Mouse (Mus musculus): ENCODE data around the gene Kif26a. TPM values are rescaled to one million over a fixed set of nuclear protein-coding genes. Genes with fewer than 3 reads are reported as not detected.
A peak's percentile ranks its signal among the peaks of the same experiment; 100 is the strongest.

Kif26a gene
- polyA plus RNA-seq, 1 experiment from 2014 or later: 0.22 TPM

GRCm38 (mm10) chr12:112221754-112222439 is 75.9 kb downstream of the Kif26a start:
- Histone ChIP-seq H3K9me3 (replicated peaks) (no peaks in the 10 kb centered on the region), H3K9ac (no peak overlapping the region), H3K27ac (replicated peaks) (no peak overlapping the region), H3K4me1 (replicated peaks) (no peaks in the 10 kb centered on the region), H3K4me2 (no peak overlapping the region), H3K4me3 (replicated peaks) (no peak overlapping the region), H3K36me3 (replicated peaks) (no peaks in the 10 kb centered on the region), H3K27me3 (no peaks in the 10 kb centered on the region)
- WGBS (ENCODE audit: insufficient replicate concordance): 45% methylated on average over 19 of the region's 19 CpGs
- no peak for ATAC-seq (ENCODE audit: insufficient read depth)

GRCm38 (mm10) chr12:112223721-112224337 is 77.8 kb downstream of the Kif26a start:
- Histone ChIP-seq H3K4me2 (no peak overlapping the region), H3K4me3 (replicated peaks) (no peak overlapping the region), H3K36me3 (replicated peaks) (no peaks in the 10 kb centered on the region), H3K27ac (replicated peaks) (no peak overlapping the region), H3K4me1 (replicated peaks) (no peaks in the 10 kb centered on the region), H3K9ac (no peak overlapping the region), H3K9me3 (replicated peaks) (no peaks in the 10 kb centered on the region), H3K27me3 (no peaks in the 10 kb centered on the region)
- no peak for ATAC-seq (ENCODE audit: insufficient read depth)
- 68% methylated on average over 13 of the region's 13 CpGs for WGBS (ENCODE audit: insufficient replicate concordance)

GRCm38 (mm10) chr12:112226238-112226637 is 80.2 kb downstream of the Kif26a start:
- ATAC-seq (ENCODE audit: insufficient read depth): no peak
- 36% methylated on average over 1 of the region's 1 CpGs for WGBS (ENCODE audit: insufficient replicate concordance)
- Histone ChIP-seq H3K4me3 (replicated peaks) (no peak overlapping the region), H3K27ac (replicated peaks) (no peak overlapping the region), H3K9ac (no peak overlapping the region), H3K36me3 (replicated peaks) (no peaks in the 10 kb centered on the region), H3K4me1 (replicated peaks) (no peaks in the 10 kb centered on the region), H3K9me3 (replicated peaks) (no peaks in the 10 kb centered on the region), H3K4me2 (no peak overlapping the region), H3K27me3 (no peaks in the 10 kb centered on the region)

- Histone ChIP-seq H3K4me3 (replicated peaks) (no peak overlapping the region), H3K36me3 (replicated peaks) (no peaks in the 10 kb centered on the region), H3K4me2 (no peak overlapping the region), H3K4me1 (replicated peaks) (no peaks in the 10 kb centered on the region), H3K9ac (no peak overlapping the region), H3K27ac (replicated peaks) (no peak overlapping the region), H3K9me3 (replicated peaks) (no peaks in the 10 kb centered on the region), H3K27me3 (no peaks in the 10 kb centered on the region)
- ATAC-seq (ENCODE audit: insufficient read depth): no peak
- WGBS (ENCODE audit: insufficient replicate concordance): 75% methylated on average over 2 of the region's 2 CpGs
These were observed 80.6 kb downstream of the Kif26a start for GRCm38 (mm10) chr12:112226656-112227055.

GRCm38 (mm10) chr12:112229084-112229483 is 83.1 kb downstream of the Kif26a start:
- 53% methylated on average over 10 of the region's 10 CpGs for WGBS (ENCODE audit: insufficient replicate concordance)
- no peak for ATAC-seq (ENCODE audit: insufficient read depth)
- no peaks in the 10 kb centered on the region for H3K9me3 ChIP-seq (replicated peaks)
- no peaks in the 10 kb centered on the region for H3K36me3 ChIP-seq (replicated peaks)
- H3K4me3 ChIP-seq (replicated peaks): no peak overlapping the region
- H3K27me3 ChIP-seq: no peaks in the 10 kb centered on the region
- H3K27ac ChIP-seq (replicated peaks): no peak overlapping the region
- no peak overlapping the region for H3K9ac ChIP-seq
- H3K4me2 ChIP-seq: no peak overlapping the region
- no peaks in the 10 kb centered on the region for H3K4me1 ChIP-seq (replicated peaks)

GRCm38 (mm10) chr12:112230196-112230595 is 84.2 kb downstream of the Kif26a start:
- Histone ChIP-seq H3K4me1 (replicated peaks) (no peaks in the 10 kb centered on the region), H3K27me3 (no peaks in the 10 kb centered on the region), H3K27ac (replicated peaks) (no peak overlapping the region), H3K9ac (no peak overlapping the region), H3K9me3 (replicated peaks) (no peaks in the 10 kb centered on the region), H3K4me3 (replicated peaks) (no peak overlapping the region), H3K4me2 (no peak overlapping the region), H3K36me3 (replicated peaks) (no peaks in the 10 kb centered on the region)
- 19% methylated on average over 2 of the region's 2 CpGs for WGBS (ENCODE audit: insufficient replicate concordance)
- ATAC-seq (ENCODE audit: insufficient read depth): no peak

MicroRNAs within 50 kb of the gene (microRNA counts, 519-probe panel; counts per million panel counts)
- 2,763 counts per million, percentile 54 among the panel's probes with 10 or more counts for microRNA mmu-miR-203

Small RNAs within 50 kb of the gene (microRNA-seq; reads per million reads assigned to microRNA genes)
- gene Mir203 (827 reads per million, percentile 74 among the genes with 10 or more reads in this experiment), gene Mir3073a (not detected), gene Mir3073b (not detected)

Other genes with a start within 250 kb of the Kif26a start
- 3.6 and 3.7 TPM in 2 replicates for gene Ppp1r13b, start 238.1 kb upstream of the Kif26a start, polyA plus RNA-seq (2015; fragmentation: Nextera tagmentation; extraction: Ambion mirVana)
- gene Atp5mpl, start 179.2 kb upstream of the Kif26a start, polyA plus RNA-seq (2015; fragmentation: Nextera tagmentation; extraction: Ambion mirVana): 397 and 473 TPM in 2 replicates
- gene Tdrd9, start 174.6 kb upstream of the Kif26a start, polyA plus RNA-seq (2015; fragmentation: Nextera tagmentation; extraction: Ambion mirVana): 0.10 and 0.22 TPM in 2 replicates
- not detected in 2 replicates for gene Rd3l, start 164.9 kb upstream of the Kif26a start, polyA plus RNA-seq (2015; fragmentation: Nextera tagmentation; extraction: Ambion mirVana)
- gene Aspg, start 39.5 kb upstream of the Kif26a start, polyA plus RNA-seq (2015; fragmentation: Nextera tagmentation; extraction: Ambion mirVana): 0.28 and 0.36 TPM in 2 replicates

Data from liver, embryonic 15.5 days (tissue).